Mouse (Mus musculus): ENCODE data around the gene Cnnm2. TPM values are rescaled to one million over a fixed set of nuclear protein-coding genes. Genes with fewer than 3 reads are reported as not detected.
A peak's percentile ranks its signal among the peaks of the same experiment; 100 is the strongest.

Cnnm2 gene
- total and polyA plus RNA-seq, 2 experiments: 4.4 to 6.3 TPM

DNA sequence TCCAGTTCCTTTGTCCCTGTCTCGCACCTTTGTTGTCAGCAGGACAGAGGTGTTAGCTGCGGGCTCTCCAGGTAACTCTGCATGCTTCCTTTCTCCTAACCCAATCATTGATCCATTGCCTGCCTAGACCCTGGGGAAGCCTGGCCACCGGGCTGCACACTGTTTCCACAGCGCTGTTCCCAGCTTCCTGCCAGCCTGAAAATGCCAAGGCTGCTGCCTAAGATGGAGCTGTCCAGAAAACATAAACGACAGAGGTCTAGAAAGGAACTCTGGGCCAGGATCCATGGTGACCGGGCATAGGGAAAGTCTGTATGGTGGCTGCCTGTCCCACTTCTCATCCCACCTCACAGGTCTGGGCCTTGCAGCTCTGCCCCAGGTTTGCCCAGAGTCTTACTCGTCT lies 110.3 kb downstream of the Cnnm2 start:
- no peaks in the 10 kb centered on the region for H3K36me3 ChIP-seq (ENCODE audit: control insufficient read depth, insufficient read depth, low read length)
- TF ChIP-seq CTCF (IDR thresholded peaks at IDR 0.05; ENCODE audit: low read depth, low read length) (no peak), POLR2A (IDR thresholded peaks at IDR 0.05; ENCODE audit: extremely low read depth, insufficient read depth, low read length) (no peak)
- 85% methylated on average over 7 of the region's 7 CpGs for WGBS
- H3K4me1 ChIP-seq (ENCODE audit: control insufficient read depth, insufficient read depth, low read length): no peaks in the 10 kb centered on the region
- H3K27me3 ChIP-seq (ENCODE audit: control insufficient read depth, insufficient read depth, low read length): no peaks in the 10 kb centered on the region
- no peak overlapping the region for H3K4me3 ChIP-seq (ENCODE audit: insufficient read depth, low read depth, low read length)
- no peaks in the 10 kb centered on the region for H3K79me2 ChIP-seq (ENCODE audit: control insufficient read depth, insufficient read depth, low read length)
- DNase-seq (ENCODE audit: extremely low read depth, low read depth, low spot score): no peak
- no peak overlapping the region for H3K27ac ChIP-seq (replicated peaks; ENCODE audit: insufficient read depth, low read depth, low read length)
- H3K9ac ChIP-seq (ENCODE audit: low read depth, low read length): no peak overlapping the region

DNA sequence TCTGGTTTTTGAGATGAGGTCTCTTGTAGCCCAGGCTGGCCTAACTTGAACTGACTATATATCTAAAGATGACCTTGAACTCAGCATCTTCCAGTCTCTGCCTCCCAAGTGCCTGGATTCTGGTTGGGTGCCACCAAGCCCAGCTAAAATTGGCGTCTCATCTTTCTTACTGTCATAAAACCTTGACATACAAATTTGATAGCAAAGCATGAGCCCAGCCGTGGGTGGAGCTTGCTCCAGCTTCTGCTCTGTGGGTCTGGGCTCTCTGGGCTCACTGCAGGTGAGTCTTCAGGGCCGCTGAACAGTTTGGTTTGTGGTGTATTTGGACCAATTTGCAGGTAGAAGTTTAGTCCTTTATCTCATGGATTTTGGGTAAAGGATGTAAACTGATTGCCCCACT lies 112.5 kb downstream of the Cnnm2 start:
- H3K36me3 ChIP-seq (ENCODE audit: control insufficient read depth, insufficient read depth, low read length): no peaks in the 10 kb centered on the region
- H3K27me3 ChIP-seq (ENCODE audit: control insufficient read depth, insufficient read depth, low read length): no peaks in the 10 kb centered on the region
- WGBS: 90% methylated on average over 3 of the region's 3 CpGs
- TF ChIP-seq CTCF (IDR thresholded peaks at IDR 0.05; ENCODE audit: low read depth, low read length) (no peak), POLR2A (IDR thresholded peaks at IDR 0.05; ENCODE audit: extremely low read depth, insufficient read depth, low read length) (no peak)
- no peak for DNase-seq (ENCODE audit: extremely low read depth, low read depth, low spot score)
- H3K79me2 ChIP-seq (ENCODE audit: control insufficient read depth, insufficient read depth, low read length): no peaks in the 10 kb centered on the region
- H3K4me1 ChIP-seq (ENCODE audit: control insufficient read depth, insufficient read depth, low read length): no peaks in the 10 kb centered on the region
- H3K9ac ChIP-seq (ENCODE audit: low read depth, low read length): no peak overlapping the region
- H3K4me3 ChIP-seq (ENCODE audit: insufficient read depth, low read depth, low read length): no peak overlapping the region
- no peak overlapping the region for H3K27ac ChIP-seq (replicated peaks; ENCODE audit: insufficient read depth, low read depth, low read length)

DNA sequence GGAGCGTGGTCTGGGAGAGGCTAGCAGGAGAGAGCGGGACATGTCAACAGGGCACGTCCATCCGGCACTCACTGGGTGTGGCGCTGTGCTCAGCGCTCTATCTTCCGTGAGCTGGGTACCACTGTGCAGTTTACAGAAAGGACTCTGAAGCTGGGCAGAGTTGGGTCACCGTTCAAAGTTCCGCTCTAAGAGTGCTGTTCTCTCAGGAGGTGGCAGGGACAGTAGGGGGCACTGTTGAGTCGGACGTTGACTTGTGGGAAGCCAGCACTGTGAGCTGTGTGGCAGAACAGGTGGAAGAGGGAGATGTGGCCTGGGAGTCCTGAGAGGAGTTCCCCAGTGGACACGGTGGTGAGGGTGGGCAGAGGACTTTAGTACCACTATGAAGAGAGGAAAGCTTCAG lies 114.4 kb downstream of the Cnnm2 start:
- Histone ChIP-seq H3K36me3 (ENCODE audit: control insufficient read depth, insufficient read depth, low read length) (no peaks in the 10 kb centered on the region), H3K27me3 (ENCODE audit: control insufficient read depth, insufficient read depth, low read length) (no peaks in the 10 kb centered on the region), H3K79me2 (ENCODE audit: control insufficient read depth, insufficient read depth, low read length) (no peaks in the 10 kb centered on the region), H3K4me1 (ENCODE audit: control insufficient read depth, insufficient read depth, low read length) (no peaks in the 10 kb centered on the region), H3K27ac (replicated peaks; ENCODE audit: insufficient read depth, low read depth, low read length) (no peak overlapping the region), H3K4me3 (ENCODE audit: insufficient read depth, low read depth, low read length) (no peak overlapping the region), H3K9ac (ENCODE audit: low read depth, low read length) (no peak overlapping the region)
- DNase-seq (ENCODE audit: extremely low read depth, low read depth, low spot score): peak; percentile 74
- TF ChIP-seq CTCF (IDR thresholded peaks at IDR 0.05; ENCODE audit: low read depth, low read length) (peak; percentile 94), POLR2A (IDR thresholded peaks at IDR 0.05; ENCODE audit: extremely low read depth, insufficient read depth, low read length) (no peak)
- WGBS: 25% methylated on average over 12 of the region's 12 CpGs

DNA sequence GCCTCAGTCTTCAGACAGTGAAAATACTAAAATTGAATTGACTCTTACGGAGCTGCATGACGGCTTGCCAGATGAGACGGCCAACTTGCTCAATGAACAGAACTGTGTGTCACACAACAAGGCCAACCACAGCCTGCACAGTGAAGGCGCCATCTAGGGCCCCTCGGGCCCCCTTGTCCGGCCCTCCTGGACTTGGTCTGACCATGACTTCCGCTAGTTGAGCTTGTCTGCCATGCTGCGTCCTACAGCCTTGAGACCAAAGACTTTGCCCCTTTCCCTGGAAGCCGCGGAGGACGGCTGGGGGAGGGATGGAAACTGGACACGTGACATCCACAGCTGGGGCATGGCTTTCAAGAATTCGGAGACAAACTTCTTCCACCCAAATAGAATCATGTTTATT lies 116.5 kb downstream of the Cnnm2 start:
- no peak for TF ChIP-seq CTCF (IDR thresholded peaks at IDR 0.05; ENCODE audit: low read depth, low read length)
- TF ChIP-seq POLR2A (IDR thresholded peaks at IDR 0.05; ENCODE audit: extremely low read depth, insufficient read depth, low read length): no peak
- WGBS: 61% methylated on average over 13 of the region's 13 CpGs
- H3K4me3 ChIP-seq (ENCODE audit: insufficient read depth, low read depth, low read length): no peak overlapping the region
- no peaks in the 10 kb centered on the region for H3K79me2 ChIP-seq (ENCODE audit: control insufficient read depth, insufficient read depth, low read length)
- DNase-seq (ENCODE audit: extremely low read depth, low read depth, low spot score): peak; percentile 62
- no peak overlapping the region for H3K9ac ChIP-seq (ENCODE audit: low read depth, low read length)
- H3K27me3 ChIP-seq (ENCODE audit: control insufficient read depth, insufficient read depth, low read length): no peaks in the 10 kb centered on the region
- no peak overlapping the region for H3K27ac ChIP-seq (replicated peaks; ENCODE audit: insufficient read depth, low read depth, low read length)
- no peaks in the 10 kb centered on the region for H3K4me1 ChIP-seq (ENCODE audit: control insufficient read depth, insufficient read depth, low read length)
- H3K36me3 ChIP-seq (ENCODE audit: control insufficient read depth, insufficient read depth, low read length): no peaks in the 10 kb centered on the region

DNA sequence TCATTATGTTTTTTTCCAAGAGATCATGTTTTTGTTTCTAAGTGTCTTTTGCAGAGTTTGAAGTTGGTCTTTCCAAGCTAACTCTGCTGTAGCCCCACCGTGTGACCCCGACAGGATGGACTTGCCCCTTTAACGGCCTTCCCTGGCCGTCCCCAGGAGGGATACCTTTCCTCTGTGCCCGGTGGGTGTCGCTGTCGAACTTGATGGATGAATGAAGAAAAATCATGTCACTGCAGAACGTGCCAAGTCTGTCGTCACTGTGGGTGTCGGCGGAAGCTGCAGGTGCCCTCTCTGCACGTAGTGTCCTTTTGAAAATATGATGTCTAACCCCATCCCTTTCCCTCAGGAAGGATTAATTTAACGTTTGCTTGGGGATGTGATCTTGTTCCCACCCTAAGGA lies 117.0 kb downstream of the Cnnm2 start:
- TF ChIP-seq POLR2A (IDR thresholded peaks at IDR 0.05; ENCODE audit: extremely low read depth, insufficient read depth, low read length): no peak
- peak; percentile 54 for TF ChIP-seq CTCF (IDR thresholded peaks at IDR 0.05; ENCODE audit: low read depth, low read length)

DNA sequence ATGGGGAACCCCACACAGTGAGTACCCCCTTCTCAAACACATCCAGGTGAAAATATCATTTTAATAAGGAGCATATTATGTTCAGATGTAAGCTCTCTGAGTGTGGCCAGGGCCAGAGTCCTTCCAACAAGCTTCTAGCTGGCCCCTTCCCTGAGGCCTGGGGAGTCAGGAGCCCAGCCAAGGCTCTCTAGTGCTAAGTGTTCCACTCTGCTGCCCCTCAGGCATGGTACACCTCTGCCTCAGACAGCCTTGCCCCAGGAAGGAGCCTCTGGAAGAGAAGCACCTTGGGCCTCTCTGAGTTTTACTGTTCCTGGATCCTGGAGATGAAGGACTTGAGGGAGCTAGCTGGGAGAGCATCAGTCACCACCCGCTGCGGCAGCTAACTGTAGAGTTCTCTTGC lies 118.5 kb downstream of the Cnnm2 start:
- Histone ChIP-seq H3K27ac (replicated peaks; ENCODE audit: insufficient read depth, low read depth, low read length) (no peak overlapping the region), H3K27me3 (ENCODE audit: control insufficient read depth, insufficient read depth, low read length) (no peaks in the 10 kb centered on the region), H3K4me3 (ENCODE audit: insufficient read depth, low read depth, low read length) (no peak overlapping the region), H3K79me2 (ENCODE audit: control insufficient read depth, insufficient read depth, low read length) (no peaks in the 10 kb centered on the region), H3K9ac (ENCODE audit: low read depth, low read length) (no peak overlapping the region), H3K4me1 (ENCODE audit: control insufficient read depth, insufficient read depth, low read length) (no peaks in the 10 kb centered on the region), H3K36me3 (ENCODE audit: control insufficient read depth, insufficient read depth, low read length) (peaks cover 5% of the 10 kb centered on the region; the same call in 1 of the 2 replicates)
- no peak for DNase-seq (ENCODE audit: extremely low read depth, low read depth, low spot score)
- TF ChIP-seq POLR2A (IDR thresholded peaks at IDR 0.05; ENCODE audit: extremely low read depth, insufficient read depth, low read length): no peak
- WGBS: 99% methylated on average over 2 of the region's 2 CpGs

More for the DNA sequence above, 117.0 kb downstream of the Cnnm2 start:
- Histone ChIP-seq H3K27ac (replicated peaks; ENCODE audit: insufficient read depth, low read depth, low read length) (no peak overlapping the region), H3K36me3 (ENCODE audit: control insufficient read depth, insufficient read depth, low read length) (no peaks in the 10 kb centered on the region), H3K4me3 (ENCODE audit: insufficient read depth, low read depth, low read length) (no peak overlapping the region), H3K4me1 (ENCODE audit: control insufficient read depth, insufficient read depth, low read length) (no peaks in the 10 kb centered on the region), H3K9ac (ENCODE audit: low read depth, low read length) (no peak overlapping the region), H3K27me3 (ENCODE audit: control insufficient read depth, insufficient read depth, low read length) (no peaks in the 10 kb centered on the region), H3K79me2 (ENCODE audit: control insufficient read depth, insufficient read depth, low read length) (no peaks in the 10 kb centered on the region)
- WGBS: 37% methylated on average over 13 of the region's 13 CpGs
- DNase-seq (ENCODE audit: extremely low read depth, low read depth, low spot score): peak; percentile 78
